Mouse (Mus musculus) E14TG2a.4 (cell line): Measurements from ENCODE around the gene Inpp4b.

Experiments
- CTCF ChIP-seq: conservative IDR thresholded peaks from 2 replicates; pipeline ENCODE4 v1.5.1; 2014; ENCODE audit warnings: low read length
- NANOG ChIP-seq: IDR thresholded peaks from 2 replicates; pipeline ENCODE4 v1.6.1; 2014; ENCODE audit warnings: borderline replicate concordance, low read length, mixed read lengths

- TF ChIP-seq CTCF (no peak), NANOG (peak; percentile 74)
Measured at GRCm38 (mm10) chr8:81893292-81893691, 550.9 kb downstream of the Inpp4b start.
